Mouse (Mus musculus) bone marrow macrophage, adult 2 months (primary cell): ENCODE results near the gene Nrxn2. TPM values are rescaled to one million over a fixed set of nuclear protein-coding genes. Genes with fewer than 3 reads are reported as not detected.

Source experiments
- H3K27ac ChIP-seq: 2 replicates; pipeline ENCODE4 v1.5.1; 2012; ENCODE audit warnings: low read depth, low read length; ENCODE audit not compliant: insufficient read depth
- H3K4me1 ChIP-seq: 2 replicates; pipeline ENCODE4 v1.6.1; 2012; ENCODE audit warnings: low read length; ENCODE audit not compliant: control insufficient read depth, insufficient read depth
- H3K4me3 ChIP-seq: 2 replicates; pipeline ENCODE4 v1.5.1; 2012; ENCODE audit warnings: mild to moderate bottlenecking, low read length, moderate library complexity; ENCODE audit not compliant: insufficient read depth
- CTCF ChIP-seq: IDR thresholded peaks from 2 replicates; pipeline ENCODE4 v1.5.1; 2012; ENCODE audit warnings: low read depth, mild to moderate bottlenecking, low read length, moderate library complexity
- POLR2A ChIP-seq: IDR thresholded peaks from 2 replicates; pipeline ENCODE4 v1.6.1; 2012; ENCODE audit warnings: mild to moderate bottlenecking, low read depth, low read length, borderline replicate concordance
- polyA plus RNA-seq: library from polyadenylated mRNA; stranded (reverse); fragments of >200 nt; gene quantifications from 2 replicates; pipeline ENCODE4 v1.2.4, GENCODE M21; 2012; ENCODE audit not compliant: missing spikeins, insufficient read depth, insufficient read length

Gene Nrxn2
- polyA plus RNA-seq, 1 experiment = not detected

- TF ChIP-seq POLR2A (no peak), CTCF (no peak)
- Histone ChIP-seq H3K4me3 (no peak overlapping the region), H3K27ac (no peak overlapping the region), H3K4me1 (no peaks in the 10 kb centered on the region)
Observed at GRCm38 (mm10) chr19:6380411-6381166, 37.9 kb upstream of the Nrxn2 start.

- Histone ChIP-seq H3K4me1 (no peaks in the 10 kb centered on the region), H3K4me3 (no peak overlapping the region), H3K27ac (no peak overlapping the region)
- TF ChIP-seq CTCF (no peak), POLR2A (no peak)
Observed at GRCm38 (mm10) chr19:6381238-6381637, 37.3 kb upstream of the Nrxn2 start.

- H3K4me3 ChIP-seq = no peak overlapping the region
- TF ChIP-seq CTCF (no peak), POLR2A (no peak)
- no peaks in the 10 kb centered on the region for H3K4me1 ChIP-seq
- H3K27ac ChIP-seq = no peak overlapping the region
Observed at GRCm38 (mm10) chr19:6382323-6382924, 36.1 kb upstream of the Nrxn2 start.

GRCm38 (mm10) chr19:6383470-6383869 lies 35.1 kb upstream of the Nrxn2 start:
- no peak overlapping the region for H3K4me3 ChIP-seq
- TF ChIP-seq POLR2A (no peak), CTCF (no peak)
- H3K4me1 ChIP-seq = no peaks in the 10 kb centered on the region

GRCm38 (mm10) chr19:6384128-6384527 lies 34.4 kb upstream of the Nrxn2 start, which contains the start of gene Pygm:
TSS of gene Pygm (plus strand) at chr19:6384399.
- Histone ChIP-seq H3K4me1 (no peaks in the 10 kb centered on the region), H3K27ac (no peak within 1 kb of the TSS), H3K4me3 (no peak within 1 kb of the TSS)
- TF ChIP-seq POLR2A (no peak), CTCF (no peak)

More at GRCm38 (mm10) chr19:6383470-6383869, 35.1 kb upstream of the Nrxn2 start:
- H3K27ac ChIP-seq = no peak overlapping the region

GRCm38 (mm10) chr19:6384954-6385353 lies 33.6 kb upstream of the Nrxn2 start:
- Histone ChIP-seq H3K27ac (no peak overlapping the region), H3K4me1 (no peaks in the 10 kb centered on the region), H3K4me3 (no peak overlapping the region)
- no peak for TF ChIP-seq POLR2A

GRCm38 (mm10) chr19:6385419-6385818 lies 33.1 kb upstream of the Nrxn2 start:
- no peaks in the 10 kb centered on the region for H3K4me1 ChIP-seq
- no peak for TF ChIP-seq CTCF
- TF ChIP-seq POLR2A = no peak
- H3K4me3 ChIP-seq = no peak overlapping the region
- no peak overlapping the region for H3K27ac ChIP-seq

GRCm38 (mm10) chr19:6385821-6386220 lies 32.7 kb upstream of the Nrxn2 start:
- no peak overlapping the region for H3K27ac ChIP-seq
- H3K4me1 ChIP-seq = no peaks in the 10 kb centered on the region
- H3K4me3 ChIP-seq = no peak overlapping the region
- no peak for TF ChIP-seq POLR2A
- no peak for TF ChIP-seq CTCF

- Histone ChIP-seq H3K4me3 (no peak overlapping the region), H3K27ac (no peak overlapping the region), H3K4me1 (no peaks in the 10 kb centered on the region)
- TF ChIP-seq CTCF (no peak), POLR2A (no peak)
Observed at GRCm38 (mm10) chr19:6386234-6386633, 32.3 kb upstream of the Nrxn2 start.

- TF ChIP-seq POLR2A (no peak), CTCF (no peak)
- Histone ChIP-seq H3K4me1 (no peaks in the 10 kb centered on the region), H3K4me3 (no peak overlapping the region), H3K27ac (no peak overlapping the region)
Observed at GRCm38 (mm10) chr19:6388006-6388405, 30.5 kb upstream of the Nrxn2 start.
